Mouse (Mus musculus) MEL (cell line): ENCODE data around the gene Scn7a. TPM values are rescaled to one million over a fixed set of nuclear protein-coding genes. Genes with fewer than 3 reads are reported as not detected.
A peak's percentile ranks its signal among the peaks of the same experiment; 100 is the strongest.

Experiments
- DNase-seq: peaks from one replicate; pipeline ENCODE4 v3.0.0; 2011; ENCODE audit warnings: low read depth, low spot score
- H3K27ac ChIP-seq: 2 replicates; pipeline ENCODE4 v1.5.1; 2012; ENCODE audit warnings: low read depth, mild to moderate bottlenecking, control low read depth, low read length, moderate library complexity; ENCODE audit not compliant: control insufficient read depth
- H3K27me3 ChIP-seq, 2 experiments: fragments of 150-350 bp in 1 of 2; sonication (generic) in 1 of 2; 2 replicates each; pipeline ENCODE4 v1.6.1; 2012; ENCODE audit warnings: low read length in 2 of 2, mild to moderate bottlenecking in 2 of 2, improper control_type of control experiment in 1 of 2, moderate library complexity in 1 of 2; ENCODE audit not compliant: insufficient read depth in 2 of 2, control insufficient read depth in 1 of 2
- H3K36me3 ChIP-seq, 2 experiments: 2 replicates each; pipeline ENCODE4 v1.6.1; 2012 to 2014; ENCODE audit warnings: low read length in 2 of 2, improper control_type of control experiment in 1 of 2, inconsistent platforms in 1 of 2, mild to moderate bottlenecking in 1 of 2; ENCODE audit not compliant: insufficient read depth in 2 of 2, control insufficient read depth in 1 of 2
- H3K4me1 ChIP-seq, 2 experiments: fragments of 150-350 bp in 1 of 2; sonication (generic) in 1 of 2; 2 replicates each; pipeline ENCODE4 v1.6.1; 2012; ENCODE audit warnings: low read length in 2 of 2, improper control_type of control experiment in 1 of 2, mild to moderate bottlenecking in 1 of 2; ENCODE audit not compliant: insufficient read depth in 2 of 2, control insufficient read depth in 1 of 2
- H3K4me3 ChIP-seq, 2 experiments: fragments of 150-350 bp in 1 of 2; sonication (generic) in 1 of 2; 2 replicates each; pipeline ENCODE4 v1.5.1; 2012; ENCODE audit warnings: low read depth in 2 of 2, low read length in 2 of 2, mild to moderate bottlenecking in 2 of 2, moderate library complexity in 2 of 2, control low read depth in 1 of 2, improper control_type of control experiment in 1 of 2; ENCODE audit not compliant: control insufficient read depth in 1 of 2, insufficient read depth in 1 of 2
- H3K79me2 ChIP-seq: 2 replicates; pipeline ENCODE4 v1.6.1; 2012; ENCODE audit warnings: mild to moderate bottlenecking, low read length, moderate library complexity; ENCODE audit not compliant: control insufficient read depth, poor library complexity, insufficient read depth
- H3K9ac ChIP-seq: 2 replicates; pipeline ENCODE4 v1.6.1; 2012; ENCODE audit warnings: low read depth, mild to moderate bottlenecking, control low read depth, low read length, moderate library complexity; ENCODE audit not compliant: control insufficient read depth, poor library complexity, severe bottlenecking
- H3K9me3 ChIP-seq: fragments of 150-350 bp; sonication (generic); replicated peaks from 2 replicates; pipeline ENCODE4 v1.6.1; 2012; ENCODE audit warnings: mild to moderate bottlenecking, low read length, improper control_type of control experiment, moderate library complexity; ENCODE audit not compliant: insufficient read depth
- CTCF ChIP-seq, 3 experiments: IDR thresholded peaks in 2 of 3; conservative IDR thresholded peaks in 1 of 3; 2 replicates each; pipeline ENCODE4 v1.5.1; 2011 to 2012; ENCODE audit warnings: low read length in 3 of 3, low read depth in 2 of 3, mild to moderate bottlenecking in 2 of 3, improper control_type of control experiment in 1 of 3, inconsistent platforms in 1 of 3, mixed read lengths in 1 of 3, moderate library complexity in 1 of 3; ENCODE audit not compliant: control insufficient read depth in 1 of 3, insufficient read depth in 1 of 3, poor library complexity in 1 of 3, severe bottlenecking in 1 of 3
- E2F4 ChIP-seq: IDR thresholded peaks from 2 replicates; pipeline ENCODE4 v1.6.1; 2011; ENCODE audit warnings: low read depth, low read length, improper control_type of control experiment, borderline replicate concordance
- ELF1 ChIP-seq: IDR thresholded peaks from 2 replicates; pipeline ENCODE4 v1.6.1; 2014; ENCODE audit warnings: low read depth, mild to moderate bottlenecking, inconsistent platforms, low read length, improper control_type of control experiment, moderate library complexity
- ETS1 ChIP-seq: IDR thresholded peaks from 2 replicates; pipeline ENCODE4 v1.6.1; 2012; ENCODE audit warnings: low read depth, mild to moderate bottlenecking, inconsistent platforms, low read length, improper control_type of control experiment, moderate library complexity
- GABPA ChIP-seq: IDR thresholded peaks from 2 replicates; pipeline ENCODE4 v1.6.1; 2012; ENCODE audit warnings: low read depth, mild to moderate bottlenecking, inconsistent platforms, low read length, improper control_type of control experiment, moderate library complexity
- GATA1 ChIP-seq: IDR thresholded peaks from 2 replicates; pipeline ENCODE4 v1.6.1; 2011; ENCODE audit warnings: low read depth, low read length, improper control_type of control experiment
- KAT2A ChIP-seq: conservative IDR thresholded peaks from 2 replicates; pipeline ENCODE4 v1.6.1; 2012; ENCODE audit warnings: low read depth, low read length, improper control_type of control experiment, inconsistent platforms
- MAX ChIP-seq: IDR thresholded peaks from 2 replicates; pipeline ENCODE4 v1.6.1; 2011; ENCODE audit warnings: low read length, improper control_type of control experiment
- MAZ ChIP-seq: IDR thresholded peaks from 2 replicates; pipeline ENCODE4 v1.6.1; 2012; ENCODE audit warnings: low read depth, mild to moderate bottlenecking, inconsistent platforms, low read length, improper control_type of control experiment
- MEF2A ChIP-seq: IDR thresholded peaks from 2 replicates; pipeline ENCODE4 v1.6.1; 2014; ENCODE audit warnings: low read depth, mild to moderate bottlenecking, inconsistent platforms, low read length, improper control_type of control experiment; ENCODE audit not compliant: poor library complexity, insufficient replicate concordance, severe bottlenecking; ENCODE audit errors: extremely low read depth
- MYC ChIP-seq: IDR thresholded peaks from 2 replicates; pipeline ENCODE4 v1.6.1; 2011; ENCODE audit warnings: low read depth, mild to moderate bottlenecking, low read length, improper control_type of control experiment, moderate library complexity
- NELFE ChIP-seq: IDR thresholded peaks from 2 replicates; pipeline ENCODE4 v1.6.1; 2011; ENCODE audit warnings: low read depth, low read length, improper control_type of control experiment
- POLR2A ChIP-seq, 2 experiments: IDR thresholded peaks; 2 replicates each; pipeline ENCODE4 v1.6.1; 2011 to 2012; ENCODE audit warnings: low read length in 2 of 2, mild to moderate bottlenecking in 2 of 2, control low read depth in 1 of 2, improper control_type of control experiment in 1 of 2, low read depth in 1 of 2, moderate library complexity in 1 of 2; ENCODE audit not compliant: control insufficient read depth in 1 of 2, insufficient read depth in 1 of 2, poor library complexity in 1 of 2
- POLR2AphosphoS5 ChIP-seq: IDR thresholded peaks from 2 replicates; pipeline ENCODE4 v1.6.1; 2012; ENCODE audit warnings: low read depth, borderline replicate concordance, mild to moderate bottlenecking, inconsistent platforms, low read length, moderate library complexity, mixed read lengths
- RAD21 ChIP-seq: IDR thresholded peaks from 2 replicates; pipeline ENCODE4 v1.6.1; 2011; ENCODE audit warnings: mild to moderate bottlenecking, low read depth, low read length, improper control_type of control experiment
- TAL1 ChIP-seq: IDR thresholded peaks from 2 replicates; pipeline ENCODE4 v1.6.1; 2012; ENCODE audit warnings: mild to moderate bottlenecking, inconsistent platforms, low read length, moderate library complexity, mixed read lengths
- TBP ChIP-seq: IDR thresholded peaks from 2 replicates; pipeline ENCODE4 v1.8.0; 2011; ENCODE audit warnings: low read depth, low read length, improper control_type of control experiment
- UBTF ChIP-seq: IDR thresholded peaks from 2 replicates; pipeline ENCODE4 v1.6.1; 2012; ENCODE audit warnings: low read depth, mild to moderate bottlenecking, inconsistent platforms, low read length, improper control_type of control experiment, moderate library complexity, borderline replicate concordance; ENCODE audit not compliant: insufficient read depth
- ZC3H11A ChIP-seq: IDR thresholded peaks from 2 replicates; pipeline ENCODE4 v1.6.1; 2012; ENCODE audit warnings: low read depth, mild to moderate bottlenecking, inconsistent platforms, low read length, improper control_type of control experiment
- polyA plus RNA-seq, 2 experiments: library from polyadenylated mRNA; stranded (reverse) in 1 of 2; unstranded in 1 of 2; fragments of >175 nt in 1 of 2; fragments of >200 nt in 1 of 2; gene quantifications; 2 replicates each; pipeline versions ENCODE4 v1.2.1 to v1.2.4; 2012; ENCODE audit warnings: low replicate concordance in 2 of 2, low read depth in 1 of 2; ENCODE audit not compliant: insufficient read length in 2 of 2, insufficient read depth in 1 of 2, missing spikeins in 1 of 2
- total RNA-seq: library from RNA; depleted of rRNA; stranded (reverse); fragments of 300-350 nt; gene quantifications from 2 replicates; pipeline ENCODE4 v1.2.3, GENCODE M21; 2012

The Scn7a gene
- total and polyA plus RNA-seq, 3 experiments: not detected

DNA sequence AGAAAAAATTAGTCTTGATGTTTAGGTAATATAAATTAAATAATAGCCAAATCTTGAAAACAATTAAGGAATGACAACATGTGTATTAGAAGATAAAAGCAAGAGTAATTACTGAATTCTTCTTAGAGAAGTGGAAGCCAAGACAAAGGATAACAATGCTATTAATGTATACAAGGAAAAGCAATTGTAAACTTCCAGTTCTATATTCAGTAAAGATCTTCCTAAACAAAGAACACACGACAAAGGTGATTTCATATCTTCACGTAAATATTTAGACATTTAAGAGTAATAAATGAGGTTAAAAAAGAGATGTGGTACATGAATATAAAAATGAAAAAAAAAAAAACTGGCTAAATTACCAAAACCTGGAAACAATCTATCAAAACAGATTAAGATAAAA is 16.7 kb downstream of the Scn7a start:
- Histone ChIP-seq H3K9me3 (no peaks in the 10 kb centered on the region), H3K79me2 (no peaks in the 10 kb centered on the region), H3K36me3 (no peaks in the 10 kb centered on the region), H3K27ac (no peak overlapping the region), H3K9ac (no peak overlapping the region), H3K4me1 (no peaks in the 10 kb centered on the region), H3K27me3 (no peaks in the 10 kb centered on the region), H3K4me3 (no peak overlapping the region)
- TF ChIP-seq E2F4 (no peak), MAZ (no peak), POLR2AphosphoS5 (no peak), ELF1 (no peak), NELFE (no peak), TBP (no peak), POLR2A (IDR thresholded peaks at IDR 0.05; ENCODE audit: control insufficient read depth in 1 of 2, insufficient read depth in 1 of 2, low read depth in 1 of 2, low read length in 2 of 2, poor library complexity in 1 of 2) (no peak), KAT2A (no peak), TAL1 (no peak), UBTF (no peak), ETS1 (no peak), GABPA (no peak), MAX (no peak), MYC (no peak), ZC3H11A (no peak), MEF2A (no peak)
- DNase-seq: no peak

DNA sequence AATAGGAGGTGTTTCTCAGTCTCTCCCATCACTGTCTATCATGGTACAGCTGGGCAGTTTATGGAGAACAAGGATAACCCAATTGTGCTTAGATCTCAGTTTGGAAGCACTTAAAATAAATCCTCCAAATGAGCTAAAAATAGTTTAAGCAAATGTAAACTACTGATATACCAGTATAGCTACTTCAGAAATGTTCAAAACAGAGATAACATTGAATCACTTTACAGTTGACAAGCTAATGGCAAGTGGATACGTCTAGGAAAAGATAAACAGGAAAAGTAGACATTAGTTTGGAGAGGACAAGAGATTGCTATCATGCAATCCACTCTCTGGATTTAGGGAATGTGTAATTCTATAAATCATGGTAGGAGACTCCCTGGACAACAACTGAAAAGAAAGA is 19.5 kb downstream of the Scn7a start:
- H3K27me3 ChIP-seq: no peaks in the 10 kb centered on the region
- no peaks in the 10 kb centered on the region for H3K36me3 ChIP-seq
- no peak for DNase-seq
- TF ChIP-seq MAZ (no peak), E2F4 (no peak)
- H3K4me3 ChIP-seq: no peak overlapping the region
- H3K79me2 ChIP-seq: no peaks in the 10 kb centered on the region
- H3K9ac ChIP-seq: no peak overlapping the region
- H3K4me1 ChIP-seq: no peaks in the 10 kb centered on the region
- no peak overlapping the region for H3K27ac ChIP-seq
- H3K9me3 ChIP-seq: no peaks in the 10 kb centered on the region

DNA sequence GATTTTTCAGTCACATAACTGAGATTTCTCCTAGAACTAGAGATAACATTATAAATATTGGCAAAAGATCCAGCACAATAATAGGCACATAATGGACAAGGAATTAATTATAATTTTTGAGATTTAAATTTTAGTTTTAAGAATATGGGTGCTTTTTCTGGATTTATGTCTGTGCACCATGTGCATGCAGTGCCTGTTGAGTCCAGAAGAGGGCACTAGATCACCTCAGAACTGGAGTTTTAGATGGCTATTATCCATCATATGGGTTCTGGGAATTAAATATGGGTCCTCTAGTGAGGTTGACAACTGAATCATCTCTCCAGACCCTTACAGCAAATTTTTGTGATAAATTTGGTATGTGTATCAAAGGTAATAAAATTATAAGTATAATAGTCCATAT is 21.8 kb downstream of the Scn7a start:
- H3K4me3 ChIP-seq: no peak overlapping the region
- H3K27ac ChIP-seq: no peak overlapping the region
- no peaks in the 10 kb centered on the region for H3K36me3 ChIP-seq
- no peak overlapping the region for H3K9ac ChIP-seq
- no peaks in the 10 kb centered on the region for H3K27me3 ChIP-seq
- H3K9me3 ChIP-seq: no peaks in the 10 kb centered on the region
- peak; percentile 11 for DNase-seq
- no peaks in the 10 kb centered on the region for H3K79me2 ChIP-seq
- H3K4me1 ChIP-seq: no peaks in the 10 kb centered on the region
- TF ChIP-seq CTCF (IDR thresholded peaks at IDR 0.05 in 2 of 3, conservative IDR thresholded peaks at IDR 0.05 in 1 of 3; ENCODE audit: control insufficient read depth in 1 of 3, insufficient read depth in 1 of 3, low read depth in 2 of 3, low read length in 3 of 3, poor library complexity in 1 of 3, severe bottlenecking in 1 of 3): peak; percentile 19 to 38 (median 34); a peak in 5 of 6 replicates
- peak; percentile 28 for TF ChIP-seq RAD21
- TF ChIP-seq GATA1: no peak
